Mouse (Mus musculus): ENCODE measurements around the gene Smarca2.

Smarca2 gene

DNA sequence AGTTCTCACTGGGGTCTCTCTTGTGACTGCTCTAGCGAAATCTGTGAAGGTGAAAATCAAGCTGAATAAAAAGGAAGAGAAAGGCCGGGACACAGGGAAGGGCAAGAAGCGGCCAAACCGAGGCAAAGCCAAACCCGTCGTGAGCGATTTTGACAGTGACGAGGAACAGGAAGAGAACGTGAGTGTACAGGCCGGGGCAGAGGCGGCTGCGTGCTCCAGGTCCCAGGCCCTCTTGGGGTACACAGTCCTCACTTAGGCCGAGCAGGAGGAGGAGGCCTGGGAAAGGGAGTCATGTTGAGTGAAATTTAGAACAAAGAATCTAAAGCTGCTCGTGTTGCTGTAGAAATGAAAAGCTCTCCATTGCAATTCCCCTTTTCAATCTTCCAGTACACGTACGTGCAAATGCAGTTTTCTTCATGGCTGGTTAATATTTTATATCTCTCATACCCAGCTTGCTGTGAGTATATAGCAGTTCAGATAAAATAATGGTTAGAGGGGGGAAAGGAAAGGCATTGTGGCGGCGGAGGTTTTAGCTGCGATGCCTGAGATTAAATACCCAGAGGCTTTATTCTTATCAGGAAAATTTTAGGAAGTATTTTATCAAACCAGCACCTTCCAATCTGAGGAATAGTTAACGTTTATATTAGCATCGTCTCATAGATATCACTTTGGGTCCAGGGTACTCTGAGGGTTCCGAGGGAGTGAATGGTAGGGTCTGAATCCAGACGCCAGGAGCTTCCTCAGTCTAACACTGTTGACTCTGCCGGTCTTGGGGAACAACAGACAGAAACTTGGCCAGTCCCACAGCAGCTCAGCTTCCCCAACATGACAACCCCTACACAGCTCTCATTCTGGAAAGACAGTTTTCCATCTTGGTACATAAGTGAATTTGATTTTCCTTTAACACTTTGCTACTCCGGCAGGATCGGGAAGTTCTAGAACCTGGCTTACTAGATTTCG is 171.5 kb downstream of the Smarca2 start:
- no peak for DNase-seq (ENCODE audit: low spot score in 2 of 2)

DNA sequence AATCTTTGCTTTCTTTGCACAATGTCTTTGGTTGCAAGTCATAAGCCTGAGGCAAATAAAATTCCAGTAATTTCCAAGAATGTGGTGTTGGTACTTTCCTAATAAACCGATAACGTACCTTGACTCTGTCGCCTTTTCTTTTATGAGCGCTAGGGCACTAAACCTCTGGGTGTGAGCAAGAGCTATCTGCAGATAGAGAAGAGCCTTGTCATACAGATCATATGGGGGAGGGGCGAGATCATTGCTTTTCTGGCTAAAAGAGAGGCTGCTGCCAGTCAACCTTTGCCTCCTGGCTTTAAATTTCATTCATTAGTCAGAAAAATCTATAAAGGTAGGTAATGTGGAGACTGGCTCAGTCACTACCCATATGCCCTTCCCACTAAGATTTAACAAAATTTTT is 173.3 kb downstream of the Smarca2 start:
- no peak for DNase-seq (ENCODE audit: low spot score in 2 of 2)

DNA sequence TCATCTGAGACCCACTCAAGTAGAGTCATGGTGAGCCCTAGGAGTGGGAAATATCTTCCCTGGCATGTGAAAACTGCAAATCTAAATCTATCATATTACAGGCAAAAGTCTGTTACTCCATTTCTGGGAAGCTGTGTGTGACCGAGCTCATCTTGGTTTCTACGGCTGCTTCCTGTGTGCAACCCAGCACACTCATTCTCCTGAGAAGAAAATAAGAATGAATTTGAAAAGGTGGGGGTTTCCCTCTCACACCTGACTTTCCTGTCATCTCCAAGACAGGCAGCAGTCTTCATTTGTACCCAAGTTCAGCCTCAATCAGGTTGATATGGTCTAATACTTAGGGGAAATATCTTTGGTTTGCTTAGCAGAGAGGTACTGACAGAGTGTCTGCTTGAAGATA is 176.4 kb downstream of the Smarca2 start:
- no peak for DNase-seq (ENCODE audit: low spot score in 2 of 2)

DNA sequence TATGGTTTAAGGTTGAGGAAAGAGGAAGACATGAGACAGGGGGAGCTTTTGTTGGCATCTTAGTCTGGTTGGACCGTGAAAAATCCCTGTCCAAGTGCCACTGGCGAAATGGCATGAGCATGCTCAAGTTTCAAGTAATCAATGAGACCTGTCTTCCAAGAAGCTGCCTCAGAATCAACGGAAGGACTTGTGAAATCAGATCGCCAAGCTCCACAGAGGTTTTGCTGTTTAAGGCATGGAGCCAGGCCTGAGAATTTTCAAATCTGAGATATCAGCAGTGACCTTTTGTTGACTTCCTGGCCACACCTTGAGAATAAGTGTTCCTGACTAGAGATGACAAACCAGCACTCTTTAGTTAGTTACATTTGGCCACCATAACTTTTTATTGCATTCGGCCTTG is 183.6 kb downstream of the Smarca2 start:
- no peak for DNase-seq (ENCODE audit: low spot score in 2 of 2)

DNA sequence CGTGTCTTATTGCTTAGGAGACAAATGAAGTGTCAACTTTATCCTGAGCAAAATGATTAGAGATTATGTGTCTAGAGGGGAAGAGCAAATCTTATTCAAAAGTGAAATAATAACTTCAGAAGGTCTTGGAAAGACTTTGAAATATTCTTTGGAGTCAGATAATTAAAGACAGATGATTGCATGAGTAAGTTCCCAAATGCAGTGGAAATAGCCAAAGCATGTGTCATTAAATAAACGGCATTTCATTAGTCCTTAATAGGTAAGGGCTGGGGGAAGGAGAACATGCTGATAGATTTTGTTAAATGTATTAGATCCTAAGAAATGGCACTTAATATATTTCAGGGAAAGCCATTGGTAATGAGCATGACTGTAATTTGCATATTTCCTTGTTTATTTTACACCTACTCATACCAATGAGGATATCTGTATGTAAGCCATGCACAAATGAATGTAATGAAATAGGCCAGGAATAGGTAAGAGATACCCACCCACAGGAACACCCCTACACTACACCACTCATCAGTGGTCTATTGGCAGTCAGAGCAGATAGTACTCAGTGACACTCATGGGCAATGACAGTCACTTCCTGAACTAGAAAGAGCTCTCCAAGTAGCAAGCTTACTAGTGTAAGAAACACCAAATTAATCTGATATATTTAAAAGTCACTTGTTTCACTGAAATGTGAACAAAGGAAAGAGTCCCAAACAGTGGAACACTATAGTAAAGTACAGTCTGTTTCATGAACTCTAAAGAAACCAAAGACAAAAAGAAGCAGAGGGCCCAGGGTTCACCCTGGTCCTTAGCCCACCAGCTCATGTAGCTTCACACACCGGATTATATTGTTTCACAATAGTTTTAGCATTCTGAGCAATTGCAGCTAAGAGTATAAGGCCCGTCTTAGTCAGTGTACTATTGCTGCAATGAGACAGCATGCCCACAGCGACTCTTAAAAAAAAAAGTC is 185.8 kb downstream of the Smarca2 start:
- no peak for DNase-seq (ENCODE audit: low spot score in 2 of 2)

DNA sequence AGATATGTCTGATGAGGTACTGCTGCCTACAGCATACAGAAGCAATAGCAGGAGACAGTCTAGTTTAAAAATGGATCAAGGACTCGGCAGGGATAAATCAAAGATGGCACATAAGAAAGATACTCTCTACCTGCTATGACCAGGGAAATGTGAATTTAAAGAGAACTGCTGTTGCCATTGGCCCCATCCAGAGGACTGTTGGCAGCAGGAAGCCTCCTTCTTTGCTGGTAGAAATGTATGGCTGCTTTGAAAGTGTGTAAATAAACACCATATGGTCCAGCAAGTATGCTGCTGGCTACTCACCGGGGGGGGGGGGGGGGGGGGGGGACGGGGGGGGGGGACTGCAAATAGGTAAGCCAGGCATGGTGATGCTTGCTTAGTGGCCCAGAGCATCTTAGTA is 189.5 kb downstream of the Smarca2 start:
- DNase-seq (ENCODE audit: low spot score in 2 of 2): no peak

DNA sequence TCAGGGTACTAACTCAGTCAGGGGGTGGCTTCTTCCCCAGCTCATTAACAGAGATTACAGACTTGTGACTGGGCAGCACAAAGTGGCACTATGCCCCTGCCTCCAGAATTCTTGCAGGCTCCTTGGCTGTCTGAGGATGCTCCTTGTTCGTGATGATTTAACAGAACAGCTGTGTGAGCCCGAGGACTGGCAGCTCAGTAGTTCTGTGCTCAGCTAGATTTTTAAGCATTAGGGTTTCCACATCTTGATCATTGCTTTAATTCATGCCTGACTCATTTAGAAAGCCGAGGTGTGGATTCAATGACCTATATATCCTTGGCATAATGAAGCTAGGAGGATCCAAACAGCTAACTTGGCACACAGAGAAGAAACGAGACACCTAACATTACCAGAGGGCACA is 191.2 kb downstream of the Smarca2 start:
- no peak for DNase-seq (ENCODE audit: low spot score in 2 of 2)

DNA sequence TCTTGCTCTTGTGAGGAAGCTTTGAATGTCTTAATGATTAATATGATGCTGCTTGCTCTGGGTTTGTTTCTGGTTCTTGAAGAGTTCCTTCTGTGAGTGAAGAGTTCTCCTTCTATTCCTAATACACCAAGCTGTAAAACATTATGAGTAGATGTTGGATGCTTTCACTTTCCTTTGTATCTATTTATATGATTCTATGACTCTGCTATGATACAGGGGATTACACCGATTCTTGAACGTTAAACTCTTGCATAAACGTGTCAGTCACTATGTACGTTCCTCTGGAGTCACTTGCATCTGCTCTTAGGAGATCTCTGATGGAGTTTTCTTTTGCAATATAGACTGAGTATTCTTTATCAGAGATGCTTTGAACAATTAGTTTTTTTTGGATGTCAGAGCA is 199.6 kb downstream of the Smarca2 start:
- no peak for DNase-seq (ENCODE audit: low spot score in 2 of 2)

DNA sequence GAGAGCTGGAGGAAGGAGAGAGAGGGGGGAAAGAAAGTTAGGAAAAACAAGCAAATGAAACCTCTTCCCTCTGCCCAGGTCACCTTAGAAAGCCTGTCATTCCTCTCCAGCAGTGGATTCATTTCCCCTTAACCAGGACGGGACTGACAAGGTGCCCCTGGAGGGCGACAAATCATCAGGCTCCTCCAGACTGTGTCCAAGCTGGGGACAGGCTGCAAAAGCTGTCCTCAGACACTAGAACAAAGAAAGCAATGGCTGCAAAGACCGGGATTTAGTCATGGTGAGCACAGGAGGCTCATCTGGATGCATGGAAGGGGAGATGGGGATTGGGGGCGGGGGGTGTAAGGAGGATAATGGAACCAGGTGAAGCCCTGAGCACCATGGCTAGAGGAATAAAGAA is 209.8 kb downstream of the Smarca2 start:
- no peak for DNase-seq (ENCODE audit: low spot score in 2 of 2)

DNA sequence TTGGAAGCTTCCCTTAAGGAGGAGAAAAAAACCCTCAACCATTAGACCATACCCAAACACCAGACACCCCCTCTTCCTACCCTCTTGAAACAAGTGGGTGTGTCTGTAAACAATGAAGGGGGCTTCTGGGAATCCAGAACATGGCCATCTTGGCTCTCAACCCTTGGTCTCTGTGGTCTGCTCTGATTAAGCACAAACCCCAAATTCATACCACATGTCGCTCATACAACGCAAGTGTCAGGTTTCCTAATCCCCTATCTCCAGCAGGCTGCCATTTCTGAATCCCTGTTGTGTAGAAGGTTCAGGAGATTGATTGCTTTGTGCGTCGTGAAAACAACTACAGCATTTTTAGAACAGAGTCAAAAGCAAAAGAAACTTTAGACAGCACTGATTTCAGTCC is 213.1 kb downstream of the Smarca2 start:
- DNase-seq (ENCODE audit: low spot score in 2 of 2): no peak
